Mouse (Mus musculus) stomach, postnatal 0 days (tissue): ENCODE measurements around the gene Usp15.

Experiments
- CTCF ChIP-seq: IDR thresholded peaks from 2 replicates; pipeline ENCODE4 v1.5.1; 2016; ENCODE audit warnings: antibody characterized with exemption, low read depth, mild to moderate bottlenecking, moderate library complexity
- EP300 ChIP-seq: optimal IDR thresholded peaks from 2 replicates; pipeline ENCODE3; 2016; ENCODE audit warnings: antibody characterized with exemption

- TF ChIP-seq CTCF (no peak), EP300 (no peak)
Measured at GRCm38 (mm10) chr10:123113466-123113865, 83.3 kb downstream of the Usp15 start.
